Mouse (Mus musculus): ENCODE measurements around the gene Purb. TPM values are rescaled to one million over a fixed set of nuclear protein-coding genes. Genes with fewer than 3 reads are reported as not detected.
A peak's percentile ranks its signal among the peaks of the same experiment; 100 is the strongest.

Gene Purb
- polyA plus RNA-seq, 1 experiment: 41.0 TPM

DNA sequence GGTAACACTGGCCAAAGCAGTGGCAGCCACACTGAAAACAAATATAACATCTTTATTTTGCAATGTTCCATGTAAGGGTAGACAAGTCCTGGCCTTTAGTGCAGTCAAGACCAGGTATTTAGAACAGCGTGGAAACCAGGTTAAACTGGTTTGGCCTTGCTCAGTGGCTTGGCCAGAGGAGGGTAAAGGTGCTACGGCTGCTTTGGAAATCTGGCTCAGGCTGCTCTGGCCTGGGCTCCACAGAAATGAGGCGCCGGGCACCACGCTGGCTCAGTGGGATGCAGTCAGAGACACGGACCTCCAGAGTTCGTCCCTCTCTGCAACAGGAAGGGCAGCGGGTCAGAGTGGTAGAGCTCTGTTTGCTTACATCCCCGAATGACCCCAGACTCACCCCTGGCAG is 30.8 kb upstream of the Purb start:
- TF ChIP-seq MYOG (IDR thresholded peaks at IDR 0.05; ENCODE audit: control insufficient read depth, extremely low read depth, insufficient read length): no peak
- TF ChIP-seq USF1 (IDR thresholded peaks at IDR 0.05; ENCODE audit: low read depth): no peak
- TF ChIP-seq CTCF (IDR thresholded peaks at IDR 0.05; ENCODE audit: control insufficient read depth, insufficient read depth, insufficient read length): no peak

DNA sequence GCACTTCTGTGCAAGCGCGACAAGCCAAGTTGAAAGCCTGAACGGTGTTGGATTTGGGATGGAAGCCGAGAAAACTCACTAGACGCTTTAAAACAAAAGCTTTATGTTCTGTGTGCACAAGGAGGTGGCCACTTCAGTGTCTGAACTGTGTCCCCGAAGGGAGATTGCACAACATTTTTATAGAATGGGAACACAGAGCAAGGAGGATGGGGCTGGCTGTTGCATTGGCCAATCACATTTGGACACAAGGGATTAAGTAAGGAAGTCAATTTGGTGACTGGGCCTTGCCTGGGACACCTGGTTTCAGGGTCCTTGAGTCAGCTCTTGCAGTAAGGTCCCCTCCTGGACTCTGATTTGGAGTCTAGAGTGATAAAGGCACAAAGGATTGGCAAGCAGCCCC is 29.0 kb upstream of the Purb start:
- H3K79me3 ChIP-seq (ENCODE audit: low read depth): no peaks in the 10 kb centered on the region
- no peaks in the 10 kb centered on the region for H3K27me3 ChIP-seq (ENCODE audit: control insufficient read depth, insufficient read depth, insufficient read length)
- H3ac ChIP-seq (ENCODE audit: control insufficient read depth, insufficient read length, low read depth): no peak overlapping the region
- H3K79me2 ChIP-seq (ENCODE audit: control insufficient read depth, insufficient read depth): no peaks in the 10 kb centered on the region
- H3K4me3 ChIP-seq (ENCODE audit: insufficient read depth, poor library complexity, severe bottlenecking): no peak overlapping the region
- no peaks in the 10 kb centered on the region for H3K36me3 ChIP-seq (ENCODE audit: control insufficient read depth, insufficient read depth)
- TF ChIP-seq MYOD1 (IDR thresholded peaks at IDR 0.05; ENCODE audit: control insufficient read depth, insufficient read length, low read depth) (no peak), CEBPB (IDR thresholded peaks at IDR 0.05; ENCODE audit: low read depth) (peak; percentile 27)

More for the DNA sequence above, 30.8 kb upstream of the Purb start:
- H3K4me3 ChIP-seq (ENCODE audit: insufficient read depth, poor library complexity, severe bottlenecking): no peak overlapping the region
- H3ac ChIP-seq (ENCODE audit: control insufficient read depth, insufficient read length, low read depth): no peak overlapping the region
- H3K27me3 ChIP-seq (ENCODE audit: control insufficient read depth, insufficient read depth, insufficient read length): no peaks in the 10 kb centered on the region
- H3K36me3 ChIP-seq (ENCODE audit: control insufficient read depth, insufficient read depth): no peaks in the 10 kb centered on the region
- H3K79me2 ChIP-seq (ENCODE audit: control insufficient read depth, insufficient read depth): no peaks in the 10 kb centered on the region
- H3K79me3 ChIP-seq (ENCODE audit: low read depth): no peaks in the 10 kb centered on the region

- Histone ChIP-seq H3K79me2 (ENCODE audit: control insufficient read depth, insufficient read depth) (no peaks in the 10 kb centered on the region), H3K36me3 (ENCODE audit: control insufficient read depth, insufficient read depth) (no peaks in the 10 kb centered on the region), H3K79me3 (ENCODE audit: low read depth) (no peaks in the 10 kb centered on the region), H3ac (ENCODE audit: control insufficient read depth, insufficient read length, low read depth) (no peak overlapping the region), H3K4me3 (ENCODE audit: insufficient read depth, poor library complexity, severe bottlenecking) (no peak overlapping the region), H3K27me3 (ENCODE audit: control insufficient read depth, insufficient read depth, insufficient read length) (no peaks in the 10 kb centered on the region)
- TF ChIP-seq CTCF (IDR thresholded peaks at IDR 0.05; ENCODE audit: control insufficient read depth, insufficient read depth, insufficient read length) (no peak), USF1 (IDR thresholded peaks at IDR 0.05; ENCODE audit: low read depth) (no peak), CEBPB (IDR thresholded peaks at IDR 0.05; ENCODE audit: low read depth) (no peak), FOSL1 (IDR thresholded peaks at IDR 0.05; ENCODE audit: insufficient read depth, low read length, poor library complexity, severe bottlenecking) (no peak), MYOG (IDR thresholded peaks at IDR 0.05; ENCODE audit: control insufficient read depth, extremely low read depth, insufficient read length) (no peak), MYOD1 (IDR thresholded peaks at IDR 0.05; ENCODE audit: control insufficient read depth, insufficient read length, low read depth) (no peak), MAX (IDR thresholded peaks at IDR 0.05) (no peak)
Observed at GRCm38 (mm10) chr11:6504226-6504625, 28.5 kb upstream of the Purb start.

- no peaks in the 10 kb centered on the region for H3K79me3 ChIP-seq (ENCODE audit: low read depth)
- H3K79me2 ChIP-seq (ENCODE audit: control insufficient read depth, insufficient read depth): no peaks in the 10 kb centered on the region
- H3K36me3 ChIP-seq (ENCODE audit: control insufficient read depth, insufficient read depth): no peaks in the 10 kb centered on the region
- no peak overlapping the region for H3K4me3 ChIP-seq (ENCODE audit: insufficient read depth, poor library complexity, severe bottlenecking)
- H3K27me3 ChIP-seq (ENCODE audit: control insufficient read depth, insufficient read depth, insufficient read length): no peaks in the 10 kb centered on the region
- TF ChIP-seq CTCF (IDR thresholded peaks at IDR 0.05; ENCODE audit: control insufficient read depth, insufficient read depth, insufficient read length) (no peak), USF1 (IDR thresholded peaks at IDR 0.05; ENCODE audit: low read depth) (no peak), MAX (IDR thresholded peaks at IDR 0.05) (no peak)
- no peak overlapping the region for H3ac ChIP-seq (ENCODE audit: control insufficient read depth, insufficient read length, low read depth)
Observed at GRCm38 (mm10) chr11:6502506-6502905, 26.8 kb upstream of the Purb start.

DNA sequence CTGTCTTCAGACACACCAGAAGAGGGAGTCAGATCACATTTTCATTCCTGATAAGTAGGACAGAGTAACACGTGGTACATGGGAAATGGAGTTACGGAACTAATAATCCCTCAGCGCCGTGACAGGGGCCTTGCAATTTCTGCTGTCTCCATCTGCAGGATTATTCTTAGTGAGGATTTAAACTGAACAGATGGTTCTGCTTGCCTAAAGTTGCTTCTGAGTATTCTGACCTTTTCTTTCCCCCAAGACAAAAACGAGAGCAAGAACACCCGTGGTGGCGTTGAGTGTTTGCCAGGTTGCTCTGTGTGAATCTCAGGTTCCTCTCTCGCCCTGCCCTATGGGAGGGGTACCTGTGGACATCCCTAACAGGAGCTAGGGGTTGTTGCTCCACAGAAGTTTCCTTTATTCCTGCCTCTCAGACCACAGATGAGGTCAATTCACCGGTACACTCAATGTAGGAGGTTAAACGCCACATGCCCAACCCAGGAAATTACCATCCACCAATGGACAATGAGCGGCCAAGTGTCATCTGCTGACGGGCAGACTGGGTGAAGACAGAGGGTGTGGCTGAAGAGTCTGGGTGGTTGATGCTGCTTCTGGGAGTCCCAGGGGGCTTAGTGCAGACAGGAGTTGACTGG is 21.7 kb upstream of the Purb start:
- H3K4me3 ChIP-seq (ENCODE audit: insufficient read depth, poor library complexity, severe bottlenecking): no peak overlapping the region
- no peak overlapping the region for H3ac ChIP-seq (ENCODE audit: control insufficient read depth, insufficient read length, low read depth)
- no peaks in the 10 kb centered on the region for H3K36me3 ChIP-seq (ENCODE audit: control insufficient read depth, insufficient read depth)
- H3K79me2 ChIP-seq (ENCODE audit: control insufficient read depth, insufficient read depth): no peaks in the 10 kb centered on the region
- H3K79me3 ChIP-seq (ENCODE audit: low read depth): no peaks in the 10 kb centered on the region
- no peaks in the 10 kb centered on the region for H3K27me3 ChIP-seq (ENCODE audit: control insufficient read depth, insufficient read depth, insufficient read length)
- TF ChIP-seq CTCF (IDR thresholded peaks at IDR 0.05; ENCODE audit: control insufficient read depth, insufficient read depth, insufficient read length): no peak
- no peak for TF ChIP-seq USF1 (IDR thresholded peaks at IDR 0.05; ENCODE audit: low read depth)
- no peak for TF ChIP-seq MYOG (IDR thresholded peaks at IDR 0.05; ENCODE audit: control insufficient read depth, extremely low read depth, insufficient read length)
- TF ChIP-seq MAX (IDR thresholded peaks at IDR 0.05): no peak
- TF ChIP-seq CEBPB (IDR thresholded peaks at IDR 0.05; ENCODE audit: low read depth): no peak
- TF ChIP-seq MYOD1 (IDR thresholded peaks at IDR 0.05; ENCODE audit: control insufficient read depth, insufficient read length, low read depth): no peak
- TF ChIP-seq FOSL1 (IDR thresholded peaks at IDR 0.05; ENCODE audit: insufficient read depth, low read length, poor library complexity, severe bottlenecking): no peak

- Histone ChIP-seq H3K79me3 (ENCODE audit: low read depth) (no peaks in the 10 kb centered on the region), H3K36me3 (ENCODE audit: control insufficient read depth, insufficient read depth) (no peaks in the 10 kb centered on the region), H3K27me3 (ENCODE audit: control insufficient read depth, insufficient read depth, insufficient read length) (no peaks in the 10 kb centered on the region), H3ac (ENCODE audit: control insufficient read depth, insufficient read length, low read depth) (no peak overlapping the region), H3K79me2 (ENCODE audit: control insufficient read depth, insufficient read depth) (no peaks in the 10 kb centered on the region), H3K4me3 (ENCODE audit: insufficient read depth, poor library complexity, severe bottlenecking) (no peak overlapping the region)
- TF ChIP-seq MYOD1 (IDR thresholded peaks at IDR 0.05; ENCODE audit: control insufficient read depth, insufficient read length, low read depth): peak; percentile 29
- no peak for TF ChIP-seq CEBPB (IDR thresholded peaks at IDR 0.05; ENCODE audit: low read depth)
- TF ChIP-seq CTCF (IDR thresholded peaks at IDR 0.05; ENCODE audit: control insufficient read depth, insufficient read depth, insufficient read length): peak; percentile 57
- TF ChIP-seq USF1 (IDR thresholded peaks at IDR 0.05; ENCODE audit: low read depth): no peak
- TF ChIP-seq MYOG (IDR thresholded peaks at IDR 0.05; ENCODE audit: control insufficient read depth, extremely low read depth, insufficient read length): no peak
Observed at GRCm38 (mm10) chr11:6489691-6490503, 14.2 kb upstream of the Purb start.
